Mouse (Mus musculus): ENCODE data around the gene Alkbh6.

The Alkbh6 gene

GRCm38 (mm10) chr7:30328379-30328778 is 19.9 kb downstream of the Alkbh6 start:
- DNase-seq (ENCODE audit: low spot score in 2 of 2), result no peak

DNA sequence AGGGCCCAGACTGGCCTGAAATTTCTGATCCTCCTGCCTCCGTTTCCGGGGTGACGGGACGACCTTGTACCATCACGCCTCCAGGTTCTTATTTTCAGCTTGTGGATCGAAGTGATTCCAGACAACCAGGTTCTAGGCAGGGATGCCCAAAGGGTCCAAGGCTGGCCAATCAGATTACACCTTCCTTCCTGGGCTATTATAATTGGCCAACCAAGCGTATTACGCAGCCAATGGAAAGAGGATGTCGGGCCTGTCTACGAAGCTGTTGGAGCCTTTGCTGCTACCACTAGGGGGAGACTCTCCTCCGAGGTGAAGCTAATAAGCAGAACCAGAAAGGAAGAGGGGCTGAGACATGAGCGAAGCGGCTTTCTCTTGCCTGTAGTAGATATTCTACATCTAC is 23.4 kb downstream of the Alkbh6 start:
- peak; percentile 96 for DNase-seq (ENCODE audit: low spot score in 2 of 2)

DNA sequence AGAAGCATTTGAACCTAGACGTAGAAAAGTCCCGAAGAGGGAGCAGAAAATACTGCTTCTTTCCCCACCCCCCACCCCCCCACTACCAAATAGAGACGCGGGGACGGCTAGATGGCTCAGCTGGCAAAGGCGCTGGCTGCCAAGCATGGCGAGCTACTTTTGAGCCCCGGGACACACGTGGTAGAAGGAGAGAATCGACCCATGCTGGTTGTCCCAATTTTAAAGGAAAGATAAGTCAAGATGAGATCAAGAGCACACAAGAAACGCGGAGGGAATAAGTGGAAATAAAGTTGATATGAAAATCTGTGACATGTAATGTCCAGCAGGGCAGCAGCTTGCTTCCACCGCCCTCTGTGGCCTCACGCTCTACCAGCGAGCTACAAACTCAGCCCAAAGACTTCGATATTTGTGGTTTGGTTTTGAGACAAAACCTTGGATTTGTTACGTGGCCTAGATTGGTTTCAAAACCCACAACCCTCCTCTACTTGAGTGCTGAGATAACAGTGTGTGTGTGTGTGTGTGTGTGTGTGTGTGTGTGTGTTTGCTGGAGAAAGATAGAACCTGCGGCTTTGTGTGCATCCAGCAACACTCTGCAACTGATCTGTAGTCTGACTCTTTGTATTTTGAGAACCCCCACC is 24.2 kb downstream of the Alkbh6 start:
- DNase-seq (ENCODE audit: low spot score in 2 of 2), result no peak

DNA sequence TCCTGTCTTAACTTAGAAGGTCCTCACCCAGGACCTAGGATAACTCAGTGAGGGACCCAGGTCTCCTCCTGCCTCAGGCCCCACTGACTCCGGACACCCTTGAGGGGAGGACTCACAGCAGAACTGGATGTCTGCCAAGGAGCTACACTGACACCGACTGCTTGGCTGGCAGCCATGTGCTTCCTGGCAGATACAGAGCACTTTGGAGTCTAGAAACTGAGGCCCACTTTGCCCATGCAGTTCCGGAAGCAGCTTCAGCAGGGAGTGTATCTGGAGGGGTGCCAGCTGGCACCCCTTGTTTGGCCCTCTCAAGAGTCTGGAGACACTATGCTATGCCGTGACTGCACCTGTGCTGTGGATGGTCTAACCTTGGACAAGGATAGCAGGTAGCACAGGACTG is 24.9 kb downstream of the Alkbh6 start:
- DNase-seq (ENCODE audit: low spot score in 2 of 2), result peak; percentile 59 to 82

DNA sequence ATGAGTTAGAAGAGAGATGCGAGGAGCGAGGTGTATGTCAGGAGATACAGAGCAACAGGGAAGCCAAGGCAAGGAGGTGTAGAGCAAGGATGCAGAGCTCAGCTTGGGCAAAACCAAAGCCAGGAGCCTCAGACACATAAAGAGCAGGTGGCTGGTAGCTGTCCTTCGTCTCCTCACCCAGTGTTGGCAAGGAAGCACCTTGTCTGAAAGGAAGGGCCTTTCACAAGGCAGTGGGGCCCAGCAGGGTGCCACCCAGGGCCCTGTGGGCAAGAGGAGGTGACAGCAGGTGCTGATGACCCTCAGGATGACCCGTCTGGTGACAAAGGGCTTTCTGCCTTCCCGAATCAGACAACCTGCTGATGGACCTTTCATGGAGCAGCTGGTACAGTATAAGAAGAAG is 26.0 kb downstream of the Alkbh6 start:
- DNase-seq (ENCODE audit: low spot score in 2 of 2), result no peak

GRCm38 (mm10) chr7:30335688-30336087 is 27.2 kb downstream of the Alkbh6 start:
- DNase-seq (ENCODE audit: low spot score in 2 of 2), result peak in 1 of 2 experiments; percentile 50

GRCm38 (mm10) chr7:30336384-30336783 is 27.9 kb downstream of the Alkbh6 start:
- peak in 1 of 2 experiments; percentile 91 for DNase-seq (ENCODE audit: low spot score in 2 of 2)

DNA sequence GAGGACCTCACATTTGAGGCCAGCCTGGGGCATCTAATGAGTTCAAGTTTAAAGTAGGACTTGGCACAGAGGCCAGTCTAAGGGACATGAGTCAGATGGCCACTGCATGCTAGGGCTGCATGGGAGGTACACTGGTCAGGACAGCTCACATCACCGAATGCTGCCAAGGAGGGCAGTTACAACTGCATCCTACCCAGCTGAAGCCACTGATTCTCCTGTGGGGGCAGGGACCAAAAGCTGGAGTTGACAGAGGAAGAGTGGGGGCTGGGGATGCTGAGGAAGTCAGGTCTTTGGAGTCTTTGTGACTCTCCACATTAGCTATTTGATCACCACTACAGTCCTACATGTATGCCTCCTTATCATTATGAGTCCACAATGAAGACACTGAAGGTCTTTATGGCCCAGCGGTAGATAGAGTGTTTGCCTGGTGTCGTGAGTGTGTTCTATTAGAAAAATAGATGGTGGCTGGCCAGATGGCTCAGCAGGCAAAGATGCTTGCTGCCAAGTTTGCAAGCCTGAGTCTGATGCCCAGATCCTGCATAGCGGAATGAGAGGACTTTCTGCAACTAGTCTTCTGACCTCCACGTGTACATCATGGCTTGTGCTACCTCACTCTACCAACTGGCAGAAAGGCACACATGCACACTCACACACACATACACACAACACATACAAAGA is 31.1 kb downstream of the Alkbh6 start:
- DNase-seq (ENCODE audit: low spot score in 2 of 2), result no peak

DNA sequence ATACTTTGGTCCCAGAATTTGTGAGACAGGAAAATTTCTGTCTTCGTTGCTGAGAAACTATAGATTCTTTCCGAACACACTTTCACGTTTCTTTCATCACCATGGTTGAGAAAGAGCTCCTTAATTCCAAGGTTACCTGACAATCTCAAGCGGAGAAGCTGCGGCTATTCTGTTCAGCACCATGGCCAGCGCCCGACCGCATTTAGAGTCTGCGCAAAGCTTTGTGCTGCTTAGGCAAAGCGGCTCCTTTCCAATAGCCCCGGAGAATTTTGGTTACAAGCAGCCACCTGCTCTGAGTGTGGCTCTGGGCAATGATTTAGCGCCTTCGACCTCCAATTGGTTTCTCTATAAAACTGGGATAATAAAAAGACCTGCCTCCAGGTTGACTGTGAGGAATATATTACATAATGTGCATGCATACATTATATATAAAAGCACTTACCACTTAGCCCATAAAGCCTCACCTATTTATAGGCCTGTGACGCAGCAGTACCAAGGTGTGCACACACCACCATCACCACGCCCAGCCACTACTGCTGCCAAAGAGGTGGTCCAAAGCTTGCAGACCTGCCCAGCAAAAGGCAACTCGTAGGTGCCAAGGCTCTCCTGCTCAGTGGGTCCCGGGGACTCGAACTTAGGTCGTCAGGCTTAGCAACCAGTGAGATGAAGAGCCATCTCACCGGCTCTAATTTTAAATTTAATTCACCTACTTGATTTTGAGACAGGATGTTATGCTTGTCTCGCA is 38.3 kb downstream of the Alkbh6 start:
- no peak for DNase-seq (ENCODE audit: low spot score in 2 of 2)

DNA sequence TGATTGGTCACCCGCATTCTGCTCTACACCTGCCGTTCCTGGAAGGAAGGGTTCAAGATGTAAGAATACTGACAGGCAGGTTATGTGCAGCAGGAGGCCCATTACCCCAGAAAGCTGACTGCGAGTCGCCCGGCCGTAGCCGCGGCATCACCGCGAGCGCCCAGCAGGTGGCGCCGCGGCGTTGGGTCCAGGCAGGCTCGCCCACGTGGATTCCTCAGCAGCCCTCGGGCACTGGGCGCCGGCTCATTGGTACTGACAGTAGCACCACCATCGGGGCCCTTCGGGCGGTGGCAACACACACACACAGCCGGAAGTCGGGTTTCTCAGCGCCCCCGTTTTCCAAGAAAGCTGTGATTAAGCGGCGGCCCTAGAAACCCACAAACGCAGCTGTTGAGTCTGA is 39.3 kb downstream of the Alkbh6 start:
- peak; percentile 55 to 85 for DNase-seq (ENCODE audit: low spot score in 2 of 2)

GRCm38 (mm10) chr7:30353279-30353822 is 44.8 kb downstream of the Alkbh6 start:
- peak in 1 of 2 experiments; percentile 78 for DNase-seq (ENCODE audit: low spot score in 2 of 2)

- no peak for DNase-seq (ENCODE audit: low spot score in 2 of 2)
Observed at GRCm38 (mm10) chr7:30354059-30354458, 45.5 kb downstream of the Alkbh6 start.

DNA sequence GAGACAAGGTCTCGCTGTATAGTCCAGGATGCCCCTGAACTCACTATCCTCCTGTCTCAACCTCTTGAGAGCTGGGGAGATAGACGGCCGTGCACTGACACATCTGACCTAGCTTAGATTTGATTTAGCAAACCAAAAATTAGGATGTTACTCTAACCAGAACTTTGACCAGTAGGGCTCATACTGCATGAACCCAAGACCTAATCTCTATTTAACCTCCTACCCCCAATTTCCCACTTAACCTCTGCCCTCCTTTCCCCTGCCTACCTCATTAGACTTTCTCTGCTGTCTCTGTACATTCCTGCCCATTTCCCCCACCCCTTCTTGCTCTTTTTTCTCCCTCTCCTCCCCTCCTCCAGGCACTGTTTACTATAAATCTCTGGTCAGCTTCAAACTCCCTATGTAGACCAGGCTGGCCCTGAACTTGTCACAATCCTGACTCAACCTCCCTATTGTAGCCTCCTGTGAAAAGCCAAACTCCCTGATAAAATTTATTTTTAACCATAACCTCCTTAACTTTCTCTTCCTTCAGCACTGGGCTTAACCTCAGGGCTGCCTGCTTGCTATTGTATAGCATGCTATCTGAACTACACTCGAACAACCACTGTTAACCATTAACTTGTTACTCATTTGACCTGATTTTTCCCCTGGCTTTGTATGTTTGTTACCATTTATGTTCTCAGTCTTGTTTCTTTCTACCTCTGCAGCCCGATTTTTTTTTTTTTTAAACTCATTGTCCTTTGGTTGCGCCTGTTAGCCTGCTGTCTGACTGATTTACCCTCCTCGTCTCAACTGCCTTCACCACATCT is 50.1 kb downstream of the Alkbh6 start:
- no peak for DNase-seq (ENCODE audit: low spot score in 2 of 2)

GRCm38 (mm10) chr7:30359276-30359865 is 50.9 kb downstream of the Alkbh6 start:
- no peak for DNase-seq (ENCODE audit: low spot score in 2 of 2)

- no peak for DNase-seq (ENCODE audit: low spot score in 2 of 2)
Observed at GRCm38 (mm10) chr7:30360028-30360427, 51.5 kb downstream of the Alkbh6 start.

DNA sequence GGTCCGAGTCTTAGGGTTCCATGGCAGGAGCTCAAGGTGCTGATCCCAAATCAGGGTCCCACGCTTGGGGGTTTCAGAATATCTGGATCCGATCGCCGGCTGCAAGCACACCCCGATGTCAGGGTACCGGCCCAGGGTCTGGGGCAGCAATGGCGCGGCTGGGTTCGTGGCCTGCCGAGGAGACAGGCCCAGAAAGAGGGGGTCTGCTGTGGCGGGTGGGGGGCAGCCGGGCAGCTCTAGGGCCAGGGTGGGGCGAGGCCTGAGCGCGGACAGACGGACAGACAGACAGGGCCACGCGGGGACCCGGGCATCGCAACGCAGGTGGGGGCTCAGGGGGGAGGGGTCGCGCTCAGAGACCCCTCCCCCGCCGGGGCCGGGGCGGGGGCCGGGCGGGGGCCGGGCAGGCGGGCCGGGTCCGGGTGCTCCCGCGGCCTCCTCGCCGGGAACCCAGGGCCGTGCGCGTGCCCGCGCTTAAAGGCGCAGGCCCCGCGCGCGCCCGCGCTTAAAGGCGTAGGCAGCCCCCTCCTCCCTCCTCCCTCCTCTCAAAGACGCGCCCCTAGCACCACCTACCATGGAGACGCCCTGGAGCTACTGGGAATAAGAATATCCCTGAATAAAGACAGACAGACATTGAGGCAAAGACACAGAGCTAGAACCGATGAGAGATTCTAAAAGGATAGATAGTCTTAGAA is 54.3 kb downstream of the Alkbh6 start, which contains the start of gene Lrfn3:
TSS of gene Lrfn3 (minus strand) at position 121 of the 692 bp plus-strand sequence.
- peak in 1 of 2 experiments; percentile 66 for DNase-seq (ENCODE audit: low spot score in 2 of 2)

DNA sequence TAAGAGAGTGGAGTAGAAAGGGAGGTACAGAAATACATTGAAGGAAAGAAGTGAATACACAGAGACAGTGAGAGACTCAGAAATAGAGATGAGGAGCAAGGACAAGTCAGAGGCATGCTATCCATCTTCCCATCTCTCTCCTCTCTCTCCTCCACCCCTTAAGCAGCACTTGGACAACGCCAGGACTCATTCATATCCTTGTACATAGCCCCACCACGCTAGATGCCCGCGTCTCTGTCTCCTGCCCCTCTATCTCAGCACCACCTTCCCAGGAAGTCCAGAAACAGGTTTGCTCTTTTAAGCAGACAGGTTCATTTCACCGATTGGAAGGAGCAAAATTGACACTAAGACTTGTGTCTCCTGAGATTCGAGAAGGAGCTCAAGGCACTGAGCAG is 54.8 kb downstream of the Alkbh6 start:
- DNase-seq (ENCODE audit: low spot score in 2 of 2), result no peak

Measured in left cerebral cortex, adult 9 months (tissue).